Mouse (Mus musculus) liver, postnatal 0 days (tissue): ENCODE measurements around the gene Fto.

Source experiments
- CTCF ChIP-seq: sonication (generic); IDR thresholded peaks from 2 replicates; pipeline ENCODE4 v1.5.1; 2016; ENCODE audit warnings: antibody characterized with exemption, low read depth
- EP300 ChIP-seq: IDR thresholded peaks from 2 replicates; pipeline ENCODE4 v1.6.1; 2016; ENCODE audit warnings: antibody characterized with exemption, low read depth, mild to moderate bottlenecking

GRCm38 (mm10) chr8:91278060-91278459 is 35.3 kb upstream of the Fto start:
- no peak for TF ChIP-seq CTCF
- TF ChIP-seq EP300, result no peak
